Mouse (Mus musculus) forebrain, embryonic 14.5 days (tissue): ENCODE results near the gene Dysf. TPM values are rescaled to one million over a fixed set of nuclear protein-coding genes. Genes with fewer than 3 reads are reported as not detected.

Source experiments
- ATAC-seq: fragments of 200-750 bp; cut with Nextera tagmentation; 2 replicates; pipeline ENCODE4 v1.8.0; 2017; ENCODE audit warnings: mild to moderate bottlenecking, moderate library complexity
- DNase-seq: peaks from one replicate; pipeline ENCODE4 v3.0.0-alpha.2; 2015; ENCODE audit warnings: low spot score
- H3K27ac ChIP-seq: fragments of 300-500 bp; sonication (generic); 2 replicates; pipeline ENCODE4 v1.5.1; 2014; ENCODE audit warnings: low read depth, mild to moderate bottlenecking, control low read depth, low read length, moderate library complexity
- H3K27me3 ChIP-seq: fragments of 300-500 bp; sonication (generic); replicated peaks from 2 replicates; pipeline ENCODE4 v1.6.1; 2014; ENCODE audit warnings: low read length, control low read depth, mixed read lengths; ENCODE audit not compliant: control insufficient read depth, insufficient read depth
- H3K36me3 ChIP-seq: fragments of 300-500 bp; sonication (generic); 2 replicates; pipeline ENCODE4 v1.6.1; 2014; ENCODE audit warnings: low read length, control low read depth; ENCODE audit not compliant: control insufficient read depth, insufficient read depth
- H3K4me1 ChIP-seq: fragments of 300-500 bp; sonication (generic); 2 replicates; pipeline ENCODE4 v1.6.1; 2014; ENCODE audit warnings: antibody characterized with exemption, low read length, control low read depth; ENCODE audit not compliant: control insufficient read depth, insufficient read depth
- H3K4me2 ChIP-seq: fragments of 300-500 bp; sonication (generic); 2 replicates; pipeline ENCODE4 v1.6.1; 2014; ENCODE audit warnings: mild to moderate bottlenecking, control low read depth, low read length
- H3K4me3 ChIP-seq: fragments of 300-500 bp; sonication (generic); 2 replicates; pipeline ENCODE4 v1.5.1; 2014; ENCODE audit warnings: low read depth, low read length, control low read depth
- H3K9ac ChIP-seq: fragments of 300-500 bp; sonication (generic); 2 replicates; pipeline ENCODE4 v1.6.1; 2014; ENCODE audit warnings: mild to moderate bottlenecking, low read length, control low read depth, moderate library complexity
- H3K9me3 ChIP-seq: fragments of 300-500 bp; sonication (generic); replicated peaks from 2 replicates; pipeline ENCODE4 v1.6.1; 2016; ENCODE audit warnings: low read length, control low read depth, mixed read lengths; ENCODE audit not compliant: control insufficient read depth
- WGBS: fragments of 180-500 bp; shearing (Covaris S2); extraction: QIAGEN DNeasy Blood & Tissue Kit; methylation state at CpG from one replicate; pipeline ENCODE4 v1.1.7; 2014; 5-methylcytosine and 5-hydroxymethylcytosine counted together
- polyA plus RNA-seq: library from polyadenylated mRNA; unstranded; fragments of >200 nt; fragmentation: Nextera tagmentation; extraction: Ambion mirVana; gene quantifications from 2 replicates; pipeline ENCODE4 v1.2.1, GENCODE M21; 2014

Gene Dysf
- polyA plus RNA-seq, 1 experiment from 2014 or later, result 1.2 TPM

GRCm38 (mm10) chr6:84093473-84093872 is 85.1 kb downstream of the Dysf start:
- ATAC-seq, result peak; percentile 54; the same call in 1 of the 2 replicates
- WGBS, result 27% methylated on average over 4 of the region's 4 CpGs

GRCm38 (mm10) chr6:84094536-84094935 is 86.1 kb downstream of the Dysf start:
- WGBS, result 90% methylated on average over 9 of the region's 9 CpGs
- Histone ChIP-seq H3K9ac (no peak overlapping the region), H3K27ac (no peak overlapping the region), H3K27me3 (no peaks in the 10 kb centered on the region), H3K4me3 (no peak overlapping the region), H3K4me2 (no peak overlapping the region), H3K36me3 (no peaks in the 10 kb centered on the region), H3K9me3 (0 out of 2 replicates have a peak, but pooled peaks cover 2% of the 10 kb centered on the region), H3K4me1 (no peaks in the 10 kb centered on the region)
- ATAC-seq (no peak), DNase-seq (no peak)

More at GRCm38 (mm10) chr6:84093473-84093872, 85.1 kb downstream of the Dysf start:
- no peak overlapping the region for H3K27ac ChIP-seq
- H3K4me3 ChIP-seq, result no peak overlapping the region
- no peaks in the 10 kb centered on the region for H3K27me3 ChIP-seq
- H3K36me3 ChIP-seq, result no peaks in the 10 kb centered on the region
- H3K4me2 ChIP-seq, result no peak overlapping the region
- no peaks in the 10 kb centered on the region for H3K4me1 ChIP-seq
- 0 out of 2 replicates have a peak, but pooled peaks cover 2% of the 10 kb centered on the region for H3K9me3 ChIP-seq
- no peak overlapping the region for H3K9ac ChIP-seq
- peak; percentile 82 for DNase-seq

GRCm38 (mm10) chr6:84094998-84095397 is 86.6 kb downstream of the Dysf start:
- ATAC-seq (0 out of 2 replicates have a peak, but pooled peaks have one; percentile 33), DNase-seq (peak; percentile 85)
- H3K9ac ChIP-seq, result no peak overlapping the region
- H3K9me3 ChIP-seq, result no peaks in the 10 kb centered on the region
- no peaks in the 10 kb centered on the region for H3K36me3 ChIP-seq
- WGBS, result 20% methylated on average over 7 of the region's 7 CpGs
- no peak overlapping the region for H3K27ac ChIP-seq
- no peak overlapping the region for H3K4me2 ChIP-seq
- no peaks in the 10 kb centered on the region for H3K4me1 ChIP-seq
- no peak overlapping the region for H3K4me3 ChIP-seq
- H3K27me3 ChIP-seq, result no peaks in the 10 kb centered on the region

GRCm38 (mm10) chr6:84095882-84096281 is 87.5 kb downstream of the Dysf start:
- Histone ChIP-seq H3K9ac (no peak overlapping the region), H3K36me3 (no peaks in the 10 kb centered on the region), H3K27me3 (no peaks in the 10 kb centered on the region), H3K4me2 (no peak overlapping the region), H3K4me1 (no peaks in the 10 kb centered on the region), H3K9me3 (no peaks in the 10 kb centered on the region), H3K27ac (no peak overlapping the region), H3K4me3 (no peak overlapping the region)
- WGBS, result 12% methylated on average over 7 of the region's 7 CpGs
- DNase-seq (peak; percentile 94), ATAC-seq (peak; percentile 68)

GRCm38 (mm10) chr6:84102002-84102401 is 93.6 kb downstream of the Dysf start:
- 63% methylated on average over 15 of the region's 15 CpGs for WGBS
- no peak overlapping the region for H3K4me3 ChIP-seq
- DNase-seq (no peak), ATAC-seq (no peak)
- H3K4me1 ChIP-seq, result peaks cover 4% of the 10 kb centered on the region; the same call in 1 of the 2 replicates
- no peak overlapping the region for H3K9ac ChIP-seq
- H3K4me2 ChIP-seq, result no peak overlapping the region
- no peaks in the 10 kb centered on the region for H3K36me3 ChIP-seq
- H3K27ac ChIP-seq, result no peak overlapping the region
- H3K9me3 ChIP-seq, result no peaks in the 10 kb centered on the region
- H3K27me3 ChIP-seq, result 0 out of 2 replicates have a peak, but pooled peaks cover 4% of the 10 kb centered on the region

- Histone ChIP-seq H3K4me1 (peaks cover 4% of the 10 kb centered on the region; the same call in 1 of the 2 replicates), H3K4me3 (peak overlapping the region; percentile 35), H3K27me3 (0 out of 2 replicates have a peak, but pooled peaks cover 4% of the 10 kb centered on the region), H3K9ac (peak overlapping the region; percentile 13), H3K27ac (peak overlapping the region; percentile 39; the same call in 1 of the 2 replicates), H3K36me3 (no peaks in the 10 kb centered on the region), H3K9me3 (no peaks in the 10 kb centered on the region), H3K4me2 (peak overlapping the region; percentile 69)
- DNase-seq (peak; percentile 87), ATAC-seq (peak; percentile 89)
- under 1% methylated on average over 40 of the region's 40 CpGs for WGBS
These were observed 97.0 kb downstream of the Dysf start for GRCm38 (mm10) chr6:84105148-84106022.

GRCm38 (mm10) chr6:84106082-84106481 is 97.7 kb downstream of the Dysf start:
- H3K27me3 ChIP-seq, result 0 out of 2 replicates have a peak, but pooled peaks cover 4% of the 10 kb centered on the region
- peak overlapping the region; percentile 13 for H3K9ac ChIP-seq
- no peak for DNase-seq
- H3K9me3 ChIP-seq, result no peaks in the 10 kb centered on the region
- 10% methylated on average over 12 of the region's 12 CpGs for WGBS
- ATAC-seq, result peak; percentile 27; the same call in 1 of the 2 replicates
- H3K36me3 ChIP-seq, result no peaks in the 10 kb centered on the region
- H3K4me1 ChIP-seq, result peaks cover 4% of the 10 kb centered on the region; the same call in 1 of the 2 replicates
- H3K27ac ChIP-seq, result no peak overlapping the region
- peak overlapping the region; percentile 35 for H3K4me3 ChIP-seq
- H3K4me2 ChIP-seq, result peak overlapping the region; percentile 69

GRCm38 (mm10) chr6:84110377-84110776 is 102.0 kb downstream of the Dysf start:
- 86% methylated on average over 6 of the region's 6 CpGs for WGBS
- Histone ChIP-seq H3K27me3 (no peaks in the 10 kb centered on the region), H3K4me3 (no peak overlapping the region), H3K27ac (no peak overlapping the region), H3K9ac (no peak overlapping the region), H3K4me1 (peaks cover under 1% of the 10 kb centered on the region; the same call in 1 of the 2 replicates), H3K9me3 (no peaks in the 10 kb centered on the region), H3K4me2 (no peak overlapping the region), H3K36me3 (no peaks in the 10 kb centered on the region)
- ATAC-seq, result no peak
- DNase-seq, result no peak

- Histone ChIP-seq H3K4me2 (no peak overlapping the region), H3K9me3 (no peaks in the 10 kb centered on the region), H3K27ac (no peak overlapping the region), H3K4me3 (no peak overlapping the region), H3K9ac (no peak overlapping the region), H3K27me3 (no peaks in the 10 kb centered on the region), H3K36me3 (no peaks in the 10 kb centered on the region), H3K4me1 (no peaks in the 10 kb centered on the region)
- ATAC-seq (no peak), DNase-seq (no peak)
- 91% methylated on average over 11 of the region's 11 CpGs for WGBS
These were observed 102.7 kb downstream of the Dysf start for GRCm38 (mm10) chr6:84111106-84111505.
